Mouse (Mus musculus) lung, adult 2 months (tissue): ENCODE data around the gene Treh.
A peak's percentile ranks its signal among the peaks of the same experiment; 100 is the strongest.

ENCODE experiments used
- CTCF ChIP-seq: fragments of 200-500 bp; IDR thresholded peaks from 2 replicates; pipeline ENCODE4 v1.5.1; 2011; ENCODE audit warnings: mild to moderate bottlenecking, low read length, control low read depth; ENCODE audit not compliant: insufficient read depth
- POLR2A ChIP-seq: fragments of 200-500 bp; IDR thresholded peaks from 2 replicates; pipeline ENCODE4 v1.6.1; 2011; ENCODE audit warnings: low read depth, mild to moderate bottlenecking, control low read depth, low read length, borderline replicate concordance; ENCODE audit errors: extremely low read depth

DNA sequence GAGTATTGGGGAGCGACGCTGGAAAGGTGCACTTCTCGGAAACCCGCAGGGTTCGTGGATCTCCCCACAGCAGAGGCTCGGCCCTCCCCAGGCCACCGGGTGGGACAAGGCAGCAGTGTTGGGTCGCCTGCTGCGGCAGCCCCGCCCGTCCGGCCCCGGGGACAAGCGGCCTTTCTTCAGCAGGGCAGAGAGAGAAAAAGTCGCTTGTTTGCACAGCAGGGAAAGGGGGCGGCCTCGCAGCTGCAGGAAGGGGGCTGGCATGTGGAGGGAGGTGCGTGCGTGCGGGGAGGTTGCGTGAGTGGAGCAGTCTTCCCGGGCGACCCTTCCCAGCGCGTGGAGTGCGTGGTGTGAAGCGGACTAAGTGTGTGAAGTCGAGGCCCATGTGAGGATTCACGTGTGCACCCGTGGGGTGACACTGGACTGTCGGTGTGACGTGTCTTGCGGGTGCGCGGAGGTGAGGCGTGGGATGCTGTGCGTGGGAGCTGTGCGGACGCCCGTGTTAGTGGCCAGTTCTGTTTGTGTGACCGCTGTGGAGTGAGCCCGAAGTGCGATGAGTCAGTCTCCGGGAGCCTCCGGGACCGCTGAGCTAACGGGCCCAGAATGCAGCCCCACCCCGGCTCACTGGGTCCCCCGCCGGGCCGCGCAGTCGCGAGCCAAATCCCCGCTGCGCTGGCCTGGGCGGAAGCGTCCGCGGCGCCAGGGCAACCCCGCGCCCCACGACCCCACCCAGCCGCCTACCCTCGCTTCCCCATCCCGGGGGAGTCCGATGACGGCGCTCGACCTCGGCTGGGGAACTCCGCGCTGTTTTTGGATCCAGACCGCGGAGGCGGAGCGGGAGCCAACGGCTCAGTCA, 60.9 kb downstream of the Treh start:
- TF ChIP-seq CTCF (no peak), POLR2A (peak; percentile 33; the same call in 1 of the 2 replicates)
